8 mouse cellular contexts compared by ENCODE assay signal in the genomic region with DNA sequence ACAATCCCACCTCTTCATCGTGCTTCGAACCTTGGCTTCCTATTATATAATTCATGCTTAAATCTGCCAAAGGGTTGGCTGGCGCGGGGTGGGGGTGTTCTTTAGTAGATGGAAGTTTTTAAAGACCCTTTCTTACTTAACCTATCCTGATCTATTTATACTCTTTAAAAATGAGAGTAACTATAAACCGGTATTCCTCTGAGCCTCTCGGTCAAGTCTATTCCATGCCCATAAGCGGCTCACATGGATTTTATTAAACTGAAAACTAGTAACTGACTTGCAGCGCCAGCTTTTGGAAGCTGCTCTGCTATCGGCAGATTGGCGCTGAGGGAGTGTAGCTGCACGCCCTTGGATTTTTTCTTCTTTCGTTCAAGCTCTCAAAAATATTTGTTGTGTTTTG. TPM values are rescaled to one million over a fixed set of nuclear protein-coding genes. Genes with fewer than 3 reads are reported as not detected.
A peak's percentile ranks its signal among the peaks of the same experiment; 100 is the strongest.
DNase-seq lines count a peak whose midpoint lies in the region; ATAC-seq and TF ChIP-seq lines count a peak whose summit lies in the region.

No protein-coding gene starts in this region.

- no peak overlapping the region for H3K9ac ChIP-seq in heart, embryonic 12.5 days
- no peak overlapping the region for H3K9ac ChIP-seq in kidney, embryonic 15.5 days

- WGBS in heart, embryonic 12.5 days, result 4% methylated on average over 12 of the region's 12 CpGs
- 5% methylated on average over 12 of the region's 12 CpGs for WGBS in kidney, embryonic 15.5 days

- no peak overlapping the region for H3K27ac ChIP-seq in heart, embryonic 12.5 days (ENCODE audit: poor library complexity, severe bottlenecking)
- H3K27ac ChIP-seq in kidney, embryonic 15.5 days, result peak overlapping the region; percentile 92

- TF ChIP-seq POLR2A in brain, embryonic 14.5 days (IDR thresholded peaks at IDR 0.05; ENCODE audit: borderline replicate concordance, extremely low read depth, insufficient read depth, insufficient read length, poor library complexity, severe bottlenecking), result no peak

- peak overlapping the region; percentile 65 for H3K4me3 ChIP-seq in heart, embryonic 12.5 days
- H3K4me3 ChIP-seq in kidney, embryonic 15.5 days (replicated peaks), result peak overlapping the region; percentile 75

- peak; percentile 9 to 12 for DNase-seq in cerebellum, postnatal 25 days
- peak; percentile 45 for DNase-seq in brain, embryonic 14.5 days (ENCODE audit: low read depth)
- peak; percentile 4 for DNase-seq in mesoderm, embryonic 11.5 days (ENCODE audit: low read depth, low spot score)
- no peak for DNase-seq in thymus, postnatal 14 days
- DNase-seq in spleen, postnatal 4 days (ENCODE audit: low spot score in 2 of 2), result no peak

- H3K27me3 ChIP-seq in heart, embryonic 12.5 days (replicated peaks), result no peaks in the 10 kb centered on the region
- H3K27me3 ChIP-seq in kidney, embryonic 15.5 days, result no peaks in the 10 kb centered on the region; the same call in 1 of the 2 replicates

- H3K4me1 ChIP-seq in heart, embryonic 12.5 days (replicated peaks), result 0 out of 2 replicates have a peak, but pooled peaks cover 4% of the 10 kb centered on the region
- peaks cover 6% of the 10 kb centered on the region; the same call in 1 of the 2 replicates for H3K4me1 ChIP-seq in kidney, embryonic 15.5 days

- no peaks in the 10 kb centered on the region for H3K9me3 ChIP-seq in heart, embryonic 12.5 days (replicated peaks)
- no peaks in the 10 kb centered on the region for H3K9me3 ChIP-seq in kidney, embryonic 15.5 days (replicated peaks)

- no peak for ATAC-seq in cerebellum, adult (ENCODE audit: insufficient number of reproducible peaks, low FRiP score, low TSS enrichment)
- no peak for ATAC-seq in heart, embryonic 12.5 days (ENCODE audit: insufficient number of reproducible peaks, low FRiP score)
- no peak for ATAC-seq in kidney, embryonic 15.5 days (replicated peaks; ENCODE audit: low FRiP score)

- peak overlapping the region; percentile 95 for H3K4me2 ChIP-seq in heart, embryonic 12.5 days
- peak overlapping the region; percentile 95 for H3K4me2 ChIP-seq in kidney, embryonic 15.5 days

- TF ChIP-seq CTCF in brain, embryonic 14.5 days (IDR thresholded peaks at IDR 0.05; ENCODE audit: borderline replicate concordance, extremely low read depth, insufficient read depth, insufficient read length), result no peak

- H3K36me3 ChIP-seq in heart, embryonic 12.5 days, result no peaks in the 10 kb centered on the region
- no peaks in the 10 kb centered on the region for H3K36me3 ChIP-seq in kidney, embryonic 15.5 days

RNA-seq across cellular contexts. Expression of a gene that starts 55.1 kb away (rescaled TPM):
- 2.2 and 3.9 TPM in 2 replicates for polyA plus RNA-seq in brain, embryonic 14.5 days (2012; rRNA removed)
- 11.4 and 11.5 TPM in 2 replicates for polyA plus RNA-seq in heart, embryonic 12.5 days (2016; fragmentation: Nextera tagmentation; extraction: Ambion mirVana)
- 31.0 and 33.2 TPM in 2 replicates for polyA plus RNA-seq in kidney, embryonic 15.5 days (2015; fragmentation: Nextera tagmentation; extraction: Ambion mirVana)

Comparison
In these comparisons a context has a peak if more than half of its experiments do, and no peak if none do; other contexts are left out.
1. DNase-seq: peak in cerebellum, postnatal 25 days (2 of 2), brain, embryonic 14.5 days (single experiment) and mesoderm, embryonic 11.5 days (single experiment); none in thymus, postnatal 14 days (single experiment) and spleen, postnatal 4 days (0 of 2).